Mouse (Mus musculus) frontal cortex, postnatal 25 days (tissue): Measurements from ENCODE around the gene Defb38.

Experiments
- DNase-seq, 2 experiments: peaks; one replicate each; pipeline ENCODE4 v3.0.0; 2022; ENCODE audit warnings: low spot score in 2 of 2

Gene Defb38

GRCm38 (mm10) chr8:19026466-19026865 is at the start of gene Defb38:
Gene Defb38 (minus strand): TSS chr8:19026566.
- DNase-seq, result no peak

- no peak for DNase-seq
These were observed 39.6 kb upstream of the Defb38 start for GRCm38 (mm10) chr8:19066013-19066412.

DNA sequence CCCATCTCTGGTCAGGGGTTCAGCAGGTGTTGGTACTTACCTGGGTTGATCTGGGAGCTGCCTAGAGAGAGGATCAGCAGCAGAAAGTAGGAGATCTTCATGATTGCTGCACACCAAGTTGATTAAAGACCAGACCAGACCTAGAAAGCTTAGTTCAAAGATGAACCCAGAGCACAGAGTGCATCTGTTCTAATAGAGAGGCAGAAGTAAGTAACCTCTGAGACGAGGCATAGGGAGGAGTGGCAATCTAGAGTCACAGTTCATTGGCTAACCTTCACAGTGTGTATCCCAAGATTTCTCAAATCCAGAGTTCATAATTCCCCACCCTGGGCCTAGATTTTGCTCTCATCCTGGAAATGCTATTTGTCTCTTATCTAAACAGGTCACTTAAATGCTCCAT is 38.3 kb upstream of the Defb38 start, which contains the start of gene Defb39:
Gene Defb39, minus strand, starts transcription at position 101 of the 400 bp plus-strand sequence.
- no peak for DNase-seq

DNA sequence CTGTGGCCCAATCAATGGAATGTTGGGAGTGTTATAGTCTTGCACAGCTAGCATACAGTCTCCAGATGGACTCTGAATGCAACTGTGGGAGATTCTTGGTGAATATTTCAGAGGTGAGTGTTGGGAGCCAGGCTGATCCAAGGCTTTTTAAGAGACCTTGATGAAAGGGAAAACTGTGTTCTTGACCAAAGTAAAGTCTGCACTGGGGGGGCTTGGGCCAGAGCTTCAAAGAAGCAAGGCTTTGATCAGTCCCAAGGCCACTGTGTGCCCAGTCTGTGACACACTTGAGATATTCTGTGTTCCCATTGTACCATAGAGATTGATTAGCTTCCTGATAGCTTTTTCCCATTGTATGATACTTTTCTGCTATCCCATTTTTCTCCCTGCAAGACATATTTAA is 36.5 kb upstream of the Defb38 start:
- no peak for DNase-seq

- no peak for DNase-seq
These were observed 18.9 kb upstream of the Defb38 start for GRCm38 (mm10) chr8:19045242-19045641.
